Mouse (Mus musculus) forebrain, embryonic 11.5 days (tissue): ENCODE results near the gene Rnf19b. TPM values are rescaled to one million over a fixed set of nuclear protein-coding genes. Genes with fewer than 3 reads are reported as not detected.

Source experiments
- ATAC-seq: fragments of 200-750 bp; cut with Nextera tagmentation; replicated peaks from 2 replicates; pipeline ENCODE4 v1.8.0; 2017; ENCODE audit warnings: moderate TSS enrichment; ENCODE audit not compliant: low FRiP score
- DNase-seq: peaks from one replicate; pipeline ENCODE4 v3.0.0-alpha.2; 2017; ENCODE audit warnings: low spot score
- H3K27ac ChIP-seq: fragments of 300-500 bp; sonication (generic); 2 replicates; pipeline ENCODE4 v1.5.1; 2014; ENCODE audit warnings: low read depth, low read length
- H3K27me3 ChIP-seq: fragments of 300-500 bp; sonication (generic); 2 replicates; pipeline ENCODE4 v1.6.1; 2014; ENCODE audit warnings: mild to moderate bottlenecking, low read length, mixed read lengths; ENCODE audit not compliant: control insufficient read depth, insufficient read depth
- H3K36me3 ChIP-seq: fragments of 300-500 bp; sonication (generic); 2 replicates; pipeline ENCODE4 v1.6.1; 2014; ENCODE audit warnings: mild to moderate bottlenecking, low read length, moderate library complexity, mixed read lengths; ENCODE audit not compliant: control insufficient read depth, insufficient read depth
- H3K4me1 ChIP-seq: fragments of 300-500 bp; sonication (generic); replicated peaks from 2 replicates; pipeline ENCODE4 v1.6.1; 2014; ENCODE audit warnings: low read length, mixed read lengths; ENCODE audit not compliant: control insufficient read depth, insufficient read depth
- H3K4me2 ChIP-seq: fragments of 300-500 bp; sonication (generic); 2 replicates; pipeline ENCODE4 v1.6.1; 2014; ENCODE audit warnings: low read depth, mild to moderate bottlenecking, low read length, moderate library complexity, mixed read lengths; ENCODE audit not compliant: severe bottlenecking
- H3K4me3 ChIP-seq: fragments of 300-500 bp; sonication (generic); 2 replicates; pipeline ENCODE4 v1.5.1; 2014; ENCODE audit warnings: low read depth, low read length
- H3K9ac ChIP-seq: fragments of 300-500 bp; sonication (generic); 2 replicates; pipeline ENCODE4 v1.6.1; 2014; ENCODE audit warnings: low read length
- H3K9me3 ChIP-seq: fragments of 300-500 bp; sonication (generic); 2 replicates; pipeline ENCODE4 v1.6.1; 2016; ENCODE audit warnings: low read length, mixed read lengths; ENCODE audit not compliant: control insufficient read depth
- WGBS: fragments of 180-500 bp; shearing (Covaris S2); extraction: QIAGEN DNeasy Blood & Tissue Kit; methylation state at CpG from one replicate; pipeline ENCODE4 v1.1.7; 2014; 5-methylcytosine and 5-hydroxymethylcytosine counted together
- polyA plus RNA-seq: library from polyadenylated mRNA; unstranded; fragments of >200 nt; fragmentation: Nextera tagmentation; extraction: Ambion mirVana; gene quantifications from 2 replicates; pipeline ENCODE4 v1.2.1, GENCODE M21; 2014

The Rnf19b gene
- polyA plus RNA-seq, 1 experiment from 2014 or later = 10.1 TPM

DNA sequence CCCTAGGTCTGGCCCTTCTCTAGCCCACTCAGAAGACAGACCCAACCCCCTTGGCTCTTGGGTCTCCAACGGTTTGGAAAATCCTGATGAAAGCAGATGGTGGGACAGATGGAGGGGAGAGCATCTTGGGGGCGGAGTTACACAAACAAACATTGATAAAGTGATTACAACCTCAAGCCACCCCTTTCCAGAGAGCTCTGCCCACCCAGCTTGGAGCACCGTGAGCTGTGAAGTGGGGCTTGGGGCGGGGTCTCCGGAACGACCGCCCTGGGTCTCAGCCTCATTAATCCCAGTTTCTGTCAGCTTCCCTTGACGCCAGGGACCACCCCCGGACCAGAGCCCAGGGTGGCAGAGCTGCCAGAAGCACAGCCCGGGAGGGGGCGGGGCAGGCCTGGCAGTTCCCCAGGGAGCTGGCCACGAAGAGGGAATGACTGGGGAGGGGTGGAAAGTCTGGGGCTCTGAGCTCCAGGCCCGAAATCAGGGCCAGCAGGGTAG lies 66.6 kb downstream of the Rnf19b start:
- DNase-seq (no peak), ATAC-seq (no peak)
- H3K4me2 ChIP-seq = no peak overlapping the region
- peaks cover 12% of the 10 kb centered on the region for H3K4me1 ChIP-seq
- H3K4me3 ChIP-seq = no peak overlapping the region
- no peaks in the 10 kb centered on the region for H3K9me3 ChIP-seq
- no peak overlapping the region; the same call in 1 of the 2 replicates for H3K9ac ChIP-seq
- 6% methylated on average over 13 of the region's 13 CpGs for WGBS
- H3K27ac ChIP-seq = no peak overlapping the region
- peaks cover 31% of the 10 kb centered on the region for H3K27me3 ChIP-seq
- H3K36me3 ChIP-seq = no peaks in the 10 kb centered on the region

DNA sequence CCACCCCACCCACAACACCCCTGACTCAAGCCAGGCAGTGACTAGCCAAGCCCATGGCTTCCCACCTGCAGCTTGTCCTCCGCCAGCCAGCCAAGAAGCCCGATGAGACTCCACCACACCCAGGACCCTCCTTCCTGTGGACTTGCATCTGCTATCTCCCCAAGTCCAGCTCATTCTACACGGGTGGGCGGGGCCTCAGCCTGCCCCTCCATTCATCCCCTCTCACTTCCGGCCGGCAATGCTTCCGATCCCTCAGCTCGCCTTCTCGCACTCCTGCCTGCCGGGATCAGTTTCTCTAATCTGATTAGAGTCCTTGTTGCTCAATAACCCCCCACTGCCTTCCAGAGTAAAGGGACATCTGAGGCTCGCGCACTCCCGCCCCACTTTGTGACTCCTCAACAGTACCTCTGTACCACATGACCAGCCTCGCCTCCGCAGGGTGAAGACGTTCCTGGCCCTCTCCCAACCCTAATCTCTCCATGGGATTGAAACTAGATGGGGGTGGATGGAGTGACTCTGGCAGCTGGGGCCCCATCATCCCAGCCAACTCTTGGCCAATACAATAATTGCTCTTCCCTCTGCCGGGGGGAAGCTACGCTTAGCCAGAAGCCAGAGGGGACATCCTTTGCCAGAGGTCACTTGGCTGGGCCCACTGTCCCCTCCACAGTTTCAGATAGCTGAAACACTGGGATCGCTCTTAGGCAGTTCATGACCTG lies 67.8 kb downstream of the Rnf19b start:
- H3K4me1 ChIP-seq = peaks cover 14% of the 10 kb centered on the region
- no peaks in the 10 kb centered on the region for H3K9me3 ChIP-seq
- ATAC-seq (no peak), DNase-seq (no peak)
- peak overlapping the region; percentile 19 for H3K4me3 ChIP-seq
- H3K27me3 ChIP-seq = peaks cover 24% of the 10 kb centered on the region
- 6% methylated on average over 19 of the region's 19 CpGs for WGBS
- no peaks in the 10 kb centered on the region for H3K36me3 ChIP-seq
- H3K9ac ChIP-seq = no peak overlapping the region
- H3K4me2 ChIP-seq = peak overlapping the region; percentile 37
- H3K27ac ChIP-seq = no peak overlapping the region

DNA sequence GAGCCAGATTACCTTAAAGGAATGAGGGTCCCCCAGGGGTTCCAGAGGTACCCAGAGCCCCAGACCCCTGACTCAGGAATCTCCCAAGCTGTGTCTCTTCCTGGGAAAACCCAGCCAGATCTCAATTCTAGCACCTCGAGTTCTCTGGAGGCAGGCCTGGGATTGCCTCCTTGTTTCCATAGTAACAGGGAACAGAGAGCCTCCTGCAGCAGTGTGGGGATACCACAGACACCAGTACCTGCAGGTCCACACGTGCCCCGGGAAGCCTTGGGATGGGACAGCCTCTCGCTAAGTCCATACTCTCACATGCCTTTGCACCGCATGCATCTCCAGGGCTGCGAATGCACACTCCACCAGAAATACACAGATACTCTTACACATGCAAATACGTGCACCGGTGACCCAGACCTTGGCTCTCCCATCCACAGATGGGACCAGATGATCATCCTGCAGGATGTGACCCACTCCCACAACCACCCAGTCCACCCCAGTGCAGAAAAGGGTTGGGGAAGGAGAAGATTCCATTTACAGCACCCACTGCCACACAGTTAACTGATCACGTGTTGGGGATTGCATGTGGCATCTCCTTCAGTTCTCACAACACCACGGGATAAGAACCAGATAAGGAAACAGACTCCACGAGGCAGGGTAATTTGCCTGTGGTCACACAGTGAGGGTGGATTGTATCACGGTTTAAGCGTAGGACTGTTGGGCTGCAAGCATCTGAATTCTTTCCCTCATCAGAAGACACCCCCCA lies 70.7 kb downstream of the Rnf19b start:
- DNase-seq = no peak
- Histone ChIP-seq H3K4me2 (no peak overlapping the region), H3K4me3 (no peak overlapping the region), H3K4me1 (peaks cover 9% of the 10 kb centered on the region; the same call in 1 of the 2 replicates), H3K27ac (no peak overlapping the region), H3K9me3 (no peaks in the 10 kb centered on the region), H3K27me3 (peaks cover 3% of the 10 kb centered on the region; the same call in 1 of the 2 replicates), H3K36me3 (no peaks in the 10 kb centered on the region), H3K9ac (no peak overlapping the region)
- ATAC-seq = no peak
- WGBS = 68% methylated on average over 13 of the region's 13 CpGs

DNA sequence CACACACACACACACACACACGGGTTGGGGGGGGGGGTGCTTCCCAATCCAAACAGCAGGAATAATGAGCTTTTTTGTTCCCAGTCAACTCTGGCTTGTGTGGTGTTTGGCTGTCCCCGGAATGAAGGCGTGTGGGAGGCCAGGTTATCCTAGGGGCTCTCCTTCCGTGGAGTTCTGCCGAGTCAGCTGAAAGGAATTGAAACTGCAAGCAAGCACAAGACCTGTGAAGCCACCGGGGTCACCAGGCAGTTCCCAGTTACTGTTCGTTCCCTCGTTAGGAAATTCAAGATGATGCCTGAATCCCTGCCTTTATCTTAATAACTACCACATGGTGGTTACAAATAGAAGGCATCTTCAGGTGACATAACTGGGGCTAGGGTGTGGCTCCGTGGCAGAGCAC lies 71.3 kb downstream of the Rnf19b start:
- no peak overlapping the region for H3K4me3 ChIP-seq
- no peak overlapping the region for H3K4me2 ChIP-seq
- no peak overlapping the region for H3K27ac ChIP-seq
- peaks cover 9% of the 10 kb centered on the region; the same call in 1 of the 2 replicates for H3K4me1 ChIP-seq
- WGBS = 47% methylated on average over 9 of the region's 9 CpGs
- DNase-seq (no peak), ATAC-seq (no peak)
- no peaks in the 10 kb centered on the region for H3K9me3 ChIP-seq
- no peaks in the 10 kb centered on the region for H3K36me3 ChIP-seq
- H3K27me3 ChIP-seq = peaks cover 3% of the 10 kb centered on the region; the same call in 1 of the 2 replicates
- H3K9ac ChIP-seq = no peak overlapping the region

DNA sequence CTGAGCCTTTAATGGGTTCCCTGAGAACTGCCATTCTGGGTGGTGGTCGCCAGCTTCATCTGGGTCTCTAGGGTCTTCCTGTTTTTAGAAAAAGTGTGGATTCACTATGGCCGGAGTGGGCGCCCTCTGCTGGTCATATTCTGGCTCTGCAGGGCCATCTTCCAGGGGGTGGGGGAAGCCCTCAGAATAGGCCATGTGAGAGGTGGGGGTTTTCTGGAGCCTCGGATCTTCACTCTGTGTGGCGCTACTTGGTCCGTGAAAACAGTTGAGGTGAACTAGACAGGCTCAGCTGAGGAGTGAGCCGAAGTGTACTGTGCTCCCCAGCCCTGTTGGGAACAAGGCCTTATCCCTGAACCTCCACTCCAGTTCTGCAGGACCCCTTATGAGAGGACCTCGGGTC lies 72.1 kb downstream of the Rnf19b start:
- DNase-seq (peak; percentile 84), ATAC-seq (peak; percentile 66)
- H3K4me2 ChIP-seq = peak overlapping the region; percentile 39; the same call in 1 of the 2 replicates
- H3K9ac ChIP-seq = peak overlapping the region; percentile 8; the same call in 1 of the 2 replicates
- H3K4me1 ChIP-seq = peaks cover 9% of the 10 kb centered on the region; the same call in 1 of the 2 replicates
- H3K27ac ChIP-seq = no peak overlapping the region
- peaks cover 5% of the 10 kb centered on the region; the same call in 1 of the 2 replicates for H3K27me3 ChIP-seq
- 4% methylated on average over 8 of the region's 8 CpGs for WGBS
- peak overlapping the region; percentile 14; the same call in 1 of the 2 replicates for H3K4me3 ChIP-seq
- no peaks in the 10 kb centered on the region for H3K9me3 ChIP-seq
- no peaks in the 10 kb centered on the region for H3K36me3 ChIP-seq

DNA sequence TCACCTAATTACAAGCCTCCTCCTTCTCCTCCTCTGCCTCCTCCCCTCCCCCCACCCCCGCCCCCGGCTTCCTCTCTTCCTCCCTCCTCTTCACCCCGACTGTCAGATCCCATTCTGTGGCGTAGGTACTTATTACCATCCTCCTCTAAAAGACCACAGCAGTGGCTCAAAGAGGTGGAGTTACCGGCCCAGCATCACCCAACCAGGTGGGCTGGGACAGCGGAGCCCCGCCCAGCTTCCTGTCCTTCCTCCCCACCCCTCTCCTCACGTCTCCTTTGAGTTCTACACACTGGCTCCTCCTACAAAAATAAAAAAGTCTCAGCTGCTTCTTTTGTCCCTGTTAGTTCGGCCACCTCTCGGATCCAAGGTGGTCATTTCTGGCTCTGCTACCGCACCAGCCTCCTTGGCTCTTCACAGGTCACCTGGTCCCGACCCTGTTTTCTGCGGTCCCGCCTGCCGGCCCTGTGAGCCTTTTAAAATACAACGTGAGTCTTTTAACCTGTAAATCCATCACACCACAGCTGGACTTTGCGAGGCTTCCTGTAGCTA lies 72.8 kb downstream of the Rnf19b start:
- no peak overlapping the region for H3K27ac ChIP-seq
- no peaks in the 10 kb centered on the region for H3K36me3 ChIP-seq
- H3K9me3 ChIP-seq = no peaks in the 10 kb centered on the region
- H3K27me3 ChIP-seq = peaks cover 5% of the 10 kb centered on the region
- peak overlapping the region; percentile 14; the same call in 1 of the 2 replicates for H3K4me3 ChIP-seq
- WGBS = 9% methylated on average over 16 of the region's 17 CpGs
- H3K9ac ChIP-seq = peak overlapping the region; percentile 8; the same call in 1 of the 2 replicates
- ATAC-seq (no peak), DNase-seq (no peak)
- peak overlapping the region; percentile 39; the same call in 1 of the 2 replicates for H3K4me2 ChIP-seq
- peaks cover 6% of the 10 kb centered on the region; the same call in 1 of the 2 replicates for H3K4me1 ChIP-seq

DNA sequence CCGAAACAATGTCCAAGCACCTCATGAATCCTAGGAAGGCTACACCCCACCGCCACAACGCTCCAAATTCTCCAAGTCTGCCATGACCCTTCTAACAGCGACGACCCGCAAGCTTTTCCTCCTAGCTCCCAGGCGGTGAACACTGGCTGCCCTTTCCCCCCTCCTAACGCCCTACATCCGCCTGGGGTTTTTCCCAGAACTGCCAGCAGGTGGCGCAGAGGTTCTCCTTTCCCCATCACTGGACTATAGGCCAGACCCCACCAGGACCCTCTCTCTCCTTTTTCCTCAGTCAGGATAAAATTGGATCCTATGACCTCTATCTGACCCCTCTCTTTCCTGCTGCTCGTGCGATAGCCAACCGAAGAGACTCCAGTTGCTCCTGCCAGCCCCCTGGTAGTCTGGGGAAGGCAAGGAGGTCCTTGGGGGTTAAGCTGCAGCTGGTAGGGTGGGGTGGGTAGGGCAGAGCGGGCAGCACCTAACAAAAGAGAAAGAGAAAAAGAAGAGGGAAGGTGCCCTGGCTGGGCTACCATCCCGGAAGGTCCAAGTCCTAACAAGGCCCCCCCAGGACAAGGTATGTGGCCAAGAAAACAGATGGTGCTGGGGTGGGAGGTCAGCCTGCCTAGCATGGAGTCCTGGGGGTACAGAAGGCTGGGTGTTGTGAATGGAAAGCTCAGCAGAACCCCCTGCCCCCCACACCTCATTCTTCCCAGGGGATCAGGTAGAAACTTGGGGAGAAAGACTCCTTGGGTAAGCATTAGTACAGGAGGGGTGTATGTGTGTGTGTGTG lies 76.9 kb downstream of the Rnf19b start:
- H3K36me3 ChIP-seq = no peaks in the 10 kb centered on the region
- H3K27me3 ChIP-seq = peaks cover 25% of the 10 kb centered on the region
- H3K4me1 ChIP-seq = peaks cover 4% of the 10 kb centered on the region; the same call in 1 of the 2 replicates
- no peak overlapping the region for H3K4me2 ChIP-seq
- no peak overlapping the region for H3K9ac ChIP-seq
- 0 out of 2 replicates have a peak, but pooled peaks have one; percentile 43 for ATAC-seq
- no peak overlapping the region for H3K27ac ChIP-seq
- 9% methylated on average over 15 of the region's 15 CpGs for WGBS
- peak; percentile 94 for DNase-seq
- H3K4me3 ChIP-seq = no peak overlapping the region
- no peaks in the 10 kb centered on the region for H3K9me3 ChIP-seq
